Mouse (Mus musculus) liver, embryonic 12.5 days (tissue): Measurements from ENCODE around the gene Zrsr1. TPM values are rescaled to one million over a fixed set of nuclear protein-coding genes. Genes with fewer than 3 reads are reported as not detected.

Source experiments
- ATAC-seq: fragments of 200-750 bp; cut with Nextera tagmentation; 2 replicates; pipeline ENCODE4 v1.8.0; 2017; ENCODE audit warnings: moderate number of reproducible peaks, mild to moderate bottlenecking, moderate library complexity
- H3K27ac ChIP-seq: fragments of 300-500 bp; sonication (generic); 2 replicates; pipeline ENCODE4 v1.5.1; 2016; ENCODE audit warnings: mild to moderate bottlenecking
- H3K27me3 ChIP-seq: fragments of 300-500 bp; sonication (generic); replicated peaks from 2 replicates; pipeline ENCODE4 v1.6.1; 2016; ENCODE audit warnings: mild to moderate bottlenecking, moderate library complexity
- H3K36me3 ChIP-seq: fragments of 300-500 bp; sonication (generic); 2 replicates; pipeline ENCODE4 v1.6.1; 2016; ENCODE audit warnings: mild to moderate bottlenecking, moderate library complexity
- H3K4me1 ChIP-seq: fragments of 300-500 bp; sonication (generic); 2 replicates; pipeline ENCODE4 v1.6.1; 2016
- H3K4me2 ChIP-seq: fragments of 300-500 bp; sonication (generic); 2 replicates; pipeline ENCODE4 v1.6.1; 2016; ENCODE audit warnings: mild to moderate bottlenecking, moderate library complexity
- H3K4me3 ChIP-seq: fragments of 300-500 bp; sonication (generic); 2 replicates; pipeline ENCODE4 v1.5.1; 2016; ENCODE audit warnings: mild to moderate bottlenecking, moderate library complexity
- H3K9ac ChIP-seq: fragments of 300-500 bp; sonication (generic); 2 replicates; pipeline ENCODE4 v1.6.1; 2016; ENCODE audit warnings: mild to moderate bottlenecking, moderate library complexity
- H3K9me3 ChIP-seq: fragments of 300-500 bp; sonication (generic); replicated peaks from 2 replicates; pipeline ENCODE4 v1.6.1; 2016; ENCODE audit warnings: mild to moderate bottlenecking, moderate library complexity
- WGBS: fragments of 180-500 bp; shearing (Covaris S2); methylation state at CpG from one replicate; pipeline ENCODE4 v1.1.7; 2016; ENCODE audit not compliant: insufficient replicate concordance; 5-methylcytosine and 5-hydroxymethylcytosine counted together
- polyA plus RNA-seq: library from polyadenylated mRNA; unstranded; fragments of >200 nt; fragmentation: Nextera tagmentation; extraction: Ambion mirVana; gene quantifications from 2 replicates; pipeline ENCODE4 v1.2.1, GENCODE M21; 2016

The Zrsr1 gene
- polyA plus RNA-seq, 1 experiment from 2014 or later = 2.8 TPM

DNA sequence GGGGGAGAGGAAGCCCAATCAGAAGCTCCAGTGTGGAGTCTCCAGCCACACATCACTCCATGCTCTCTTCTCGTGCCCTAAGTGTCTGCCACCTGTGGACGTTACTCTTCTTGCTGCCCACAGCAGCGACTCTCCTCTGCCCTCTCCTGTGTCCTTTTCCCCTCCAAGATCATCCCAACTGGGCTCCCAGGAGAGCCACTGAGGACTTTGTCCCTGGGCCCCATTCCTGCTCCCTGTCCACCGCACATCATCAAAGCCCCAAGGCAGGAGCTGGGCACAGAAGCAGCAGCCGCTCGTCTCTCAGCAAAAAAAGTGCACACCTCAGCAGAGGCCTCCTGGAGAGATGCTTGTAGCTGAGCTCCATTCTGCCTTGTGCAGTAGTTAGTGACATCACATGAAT lies 43.2 kb downstream of the Zrsr1 start:
- no peaks in the 10 kb centered on the region for H3K4me1 ChIP-seq
- H3K27me3 ChIP-seq = no peaks in the 10 kb centered on the region; the same call in 1 of the 2 replicates
- no peaks in the 10 kb centered on the region for H3K9me3 ChIP-seq
- no peak overlapping the region for H3K9ac ChIP-seq
- H3K27ac ChIP-seq = no peak overlapping the region
- H3K4me3 ChIP-seq = no peak overlapping the region
- H3K4me2 ChIP-seq = no peak overlapping the region
- H3K36me3 ChIP-seq = no peaks in the 10 kb centered on the region; the same call in 1 of the 2 replicates
- WGBS = 70% methylated on average over 6 of the region's 6 CpGs
- no peak for ATAC-seq

DNA sequence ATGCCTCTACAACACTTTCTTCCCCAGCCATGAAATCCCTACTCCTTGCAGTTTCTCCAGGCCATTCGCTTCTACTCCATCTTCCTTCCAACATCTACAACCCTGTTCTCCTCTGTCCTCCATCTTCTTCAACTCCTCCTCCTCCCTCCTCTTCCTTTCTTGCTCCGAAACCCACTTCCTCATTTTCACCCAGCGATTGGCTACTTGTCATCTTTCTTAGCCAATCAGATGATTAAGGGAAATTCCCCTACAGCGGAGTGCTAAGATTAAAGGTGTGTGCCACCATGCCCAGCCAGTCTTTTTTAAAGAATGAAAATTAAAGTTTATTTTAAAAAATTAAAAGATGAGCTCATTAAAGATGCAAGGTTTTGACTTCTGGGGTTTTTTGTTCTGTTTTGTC lies 46.1 kb downstream of the Zrsr1 start:
- Histone ChIP-seq H3K36me3 (no peaks in the 10 kb centered on the region; the same call in 1 of the 2 replicates), H3K27me3 (no peaks in the 10 kb centered on the region; the same call in 1 of the 2 replicates), H3K9me3 (no peaks in the 10 kb centered on the region), H3K4me1 (no peaks in the 10 kb centered on the region), H3K9ac (no peak overlapping the region), H3K27ac (no peak overlapping the region), H3K4me3 (no peak overlapping the region), H3K4me2 (no peak overlapping the region)
- WGBS = 63% methylated on average over 4 of the region's 4 CpGs
- ATAC-seq = no peak

DNA sequence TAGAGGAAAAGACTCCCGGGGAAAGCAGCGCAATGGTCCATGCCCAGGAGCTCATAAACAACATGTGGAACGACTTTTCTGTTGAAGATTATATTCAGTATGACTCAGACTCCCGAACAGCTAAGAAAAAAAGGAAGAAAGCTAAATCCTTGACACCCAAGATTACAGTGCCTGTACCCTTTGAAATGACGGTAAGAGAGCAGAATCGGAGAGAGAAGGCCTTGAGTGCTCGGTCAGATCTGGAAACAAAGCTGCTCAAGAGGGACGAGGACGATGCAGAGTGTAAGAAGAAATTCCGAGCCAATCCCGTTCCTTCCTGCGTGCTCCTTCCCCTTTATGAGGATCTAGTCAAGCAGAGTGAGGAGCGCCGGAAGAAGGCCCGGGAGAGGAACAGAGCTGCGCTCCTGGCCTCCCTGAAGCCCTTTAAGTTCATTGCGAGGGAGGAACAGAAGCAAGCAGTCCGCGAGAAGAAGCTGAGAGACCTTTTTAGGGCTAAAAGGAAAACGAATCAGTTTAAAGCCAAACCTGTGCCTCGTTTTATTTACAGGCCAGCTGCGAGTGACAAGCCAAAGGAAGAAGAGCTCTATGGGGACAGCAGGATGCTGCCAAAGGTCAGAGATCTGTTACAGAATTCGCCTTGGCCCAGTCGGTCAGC lies 48.4 kb downstream of the Zrsr1 start:
- H3K36me3 ChIP-seq = no peaks in the 10 kb centered on the region; the same call in 1 of the 2 replicates
- no peaks in the 10 kb centered on the region for H3K4me1 ChIP-seq
- H3K4me3 ChIP-seq = no peak overlapping the region
- no peak for ATAC-seq
- no peaks in the 10 kb centered on the region for H3K9me3 ChIP-seq
- no peak overlapping the region for H3K4me2 ChIP-seq
- H3K27me3 ChIP-seq = no peaks in the 10 kb centered on the region; the same call in 1 of the 2 replicates
- no peak overlapping the region for H3K9ac ChIP-seq
- 68% methylated on average over 24 of the region's 24 CpGs for WGBS
- no peak overlapping the region for H3K27ac ChIP-seq

DNA sequence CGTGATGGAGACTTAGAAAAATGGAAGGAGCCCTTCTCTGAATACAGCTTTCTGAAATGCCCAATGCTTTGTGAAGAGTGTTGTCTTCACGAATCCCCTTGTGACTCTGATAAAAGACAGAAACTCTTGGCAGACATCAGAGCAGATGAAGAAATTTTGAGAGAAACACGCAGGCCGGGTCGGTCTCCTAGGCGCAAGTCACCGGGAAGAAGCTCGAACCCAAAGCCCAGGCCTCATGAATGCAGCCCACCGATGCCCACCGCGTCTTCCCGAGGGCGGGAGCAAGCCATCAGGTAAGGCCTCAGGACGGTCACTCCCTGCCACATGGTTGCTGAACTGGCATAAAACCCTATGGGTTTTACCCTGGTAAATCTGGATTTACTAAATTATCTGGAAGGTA lies 49.0 kb downstream of the Zrsr1 start:
- ATAC-seq = no peak
- H3K36me3 ChIP-seq = no peaks in the 10 kb centered on the region; the same call in 1 of the 2 replicates
- 85% methylated on average over 14 of the region's 14 CpGs for WGBS

DNA sequence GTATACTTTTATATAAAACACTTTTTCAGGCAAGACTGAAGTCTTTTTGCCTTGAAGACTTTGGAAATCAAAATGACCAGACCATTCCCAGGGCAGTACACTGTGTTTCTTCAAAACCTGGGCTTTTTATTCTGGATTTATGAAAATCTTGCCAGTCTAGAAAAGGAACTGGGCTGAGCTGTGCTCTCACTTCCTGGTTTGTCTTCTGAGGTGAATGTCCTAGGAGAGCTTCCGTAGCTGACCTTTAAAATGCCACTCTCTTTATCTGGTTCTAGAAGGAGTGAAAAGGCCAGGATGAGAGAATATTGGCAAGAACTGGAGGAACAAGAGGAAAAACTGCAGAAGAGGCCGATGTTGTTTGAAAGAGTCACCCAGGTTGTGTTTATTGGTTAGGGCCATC lies 51.4 kb downstream of the Zrsr1 start:
- H3K9me3 ChIP-seq = no peaks in the 10 kb centered on the region
- no peak overlapping the region for H3K27ac ChIP-seq
- no peaks in the 10 kb centered on the region; the same call in 1 of the 2 replicates for H3K27me3 ChIP-seq
- H3K4me2 ChIP-seq = no peak overlapping the region
- no peak overlapping the region for H3K4me3 ChIP-seq
- no peak overlapping the region for H3K9ac ChIP-seq
- H3K4me1 ChIP-seq = no peaks in the 10 kb centered on the region
- no peaks in the 10 kb centered on the region; the same call in 1 of the 2 replicates for H3K36me3 ChIP-seq
- 74% methylated on average over 2 of the region's 2 CpGs for WGBS
- ATAC-seq = no peak

More for the DNA sequence above, 49.0 kb downstream of the Zrsr1 start:
- Histone ChIP-seq H3K4me1 (no peaks in the 10 kb centered on the region), H3K4me3 (no peak overlapping the region), H3K27me3 (no peaks in the 10 kb centered on the region; the same call in 1 of the 2 replicates), H3K27ac (no peak overlapping the region), H3K9me3 (no peaks in the 10 kb centered on the region), H3K9ac (no peak overlapping the region), H3K4me2 (no peak overlapping the region)

DNA sequence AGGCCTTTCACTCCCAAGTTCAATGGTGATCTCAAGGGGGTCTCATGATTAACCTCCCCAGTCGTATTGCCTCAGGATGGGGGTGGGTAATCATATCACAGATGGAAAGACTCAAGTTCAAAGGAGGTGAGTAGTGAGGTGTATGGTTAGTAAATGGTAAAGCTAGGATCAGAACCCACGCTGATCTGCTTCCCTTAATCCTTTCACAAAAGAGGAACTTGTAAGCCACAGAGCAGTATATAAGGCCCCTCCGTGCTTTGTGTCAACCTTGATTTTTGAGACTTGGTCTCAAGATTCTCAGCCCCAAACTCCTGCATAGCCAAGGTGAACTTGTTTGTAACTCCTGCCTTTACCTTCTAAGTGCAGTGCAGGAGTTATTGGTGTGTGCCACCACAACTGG lies 52.4 kb downstream of the Zrsr1 start:
- Histone ChIP-seq H3K4me3 (no peak overlapping the region), H3K4me2 (no peak overlapping the region), H3K36me3 (no peaks in the 10 kb centered on the region), H3K9ac (no peak overlapping the region), H3K9me3 (no peaks in the 10 kb centered on the region), H3K4me1 (0 out of 2 replicates have a peak, but pooled peaks cover 1% of the 10 kb centered on the region), H3K27me3 (no peaks in the 10 kb centered on the region; the same call in 1 of the 2 replicates), H3K27ac (no peak overlapping the region)
- no peak for ATAC-seq
- 32% methylated on average over 3 of the region's 3 CpGs for WGBS

Other genes with a start within 250 kb of the Zrsr1 start
- gene B3gnt2, start 111.0 kb upstream of the Zrsr1 start, polyA plus RNA-seq = 4.8 and 5.5 TPM in 2 replicates
- 10.2 and 10.9 TPM in 2 replicates for gene Gm28048, start 10.1 kb downstream of the Zrsr1 start, polyA plus RNA-seq
- 219 and 222 TPM in 2 replicates for gene Commd1, start 10.4 kb downstream of the Zrsr1 start, polyA plus RNA-seq
- gene Cct4, start 18.5 kb downstream of the Zrsr1 start, polyA plus RNA-seq = 240 and 269 TPM in 2 replicates
- gene Fam161a, start 35.5 kb downstream of the Zrsr1 start, polyA plus RNA-seq = 0.65 and 0.85 TPM in 2 replicates